Mouse (Mus musculus): Measurements from ENCODE around the gene Gsto2.

GRCm38 (mm10) chr19:47876252-47876651, 10.9 kb downstream of the Gsto2 start:
- TF ChIP-seq CTCF (IDR thresholded peaks at IDR 0.05; ENCODE audit: low read depth, low read length) = no peak
- no peak for TF ChIP-seq POLR2A (IDR thresholded peaks at IDR 0.05; ENCODE audit: extremely low read depth, insufficient read depth, low read length)

Measured in liver, adult 2 months (tissue).